Mouse (Mus musculus) adrenal gland, postnatal 36 days (tissue): ENCODE results near the gene Fam173b. TPM values are rescaled to one million over a fixed set of nuclear protein-coding genes. Genes with fewer than 3 reads are reported as not detected.
A peak's percentile ranks its signal among the peaks of the same experiment; 100 is the strongest.
"Not testable (repeated sequence)": the region's sequence is repeated elsewhere in the genome, so short reads cannot be mapped to it uniquely, and the experiment has no call there.

Source experiments
- DNase-seq, 2 experiments: peaks; one replicate each; pipeline ENCODE4 v3.0.0; 2021; ENCODE audit warnings: mixed read lengths in 1 of 2
- long read RNA-seq, 2 experiments: library from polyadenylated mRNA; stranded (forward); transcript quantifications; one replicate each; pipeline ENCODE4 v2.0.0; 2021; ENCODE audit warnings: borderline sequencing depth in 2 of 2
- total RNA-seq, 2 experiments: library from RNA; stranded (reverse); gene quantifications; 2 replicates each; pipeline ENCODE4 v1.2.3; 2021

Gene Fam173b
- total RNA-seq = 10 to 100 TPM; 22.4 to 25.2 TPM
- long read RNA-seq, experiment 1, full-length matches to known transcripts = 35 of 41 reads
- long read RNA-seq, experiment 1, partial matches to known transcripts = 4 of 41 reads
- long read RNA-seq, experiment 1, other reads (novel, unspliced or antisense) = 2 of 41 reads
- long read RNA-seq, experiment 2, full-length matches to known transcripts = 7 of 8 reads
- long read RNA-seq, experiment 2, partial matches to known transcripts = 1 of 8 reads
- long read RNA-seq, experiment 2, other reads (novel, unspliced or antisense) = 0 of 8 reads

GRCm38 (mm10) chr15:31601646-31602374, at the start of gene Fam173b, which contains the start of gene Cct5:
Gene Fam173b (plus strand): TSS chr15:31601852.
Gene Cct5 (minus strand): TSS chr15:31601804.
- DNase-seq = peak; percentile 95 to 98

GRCm38 (mm10) chr15:31554855-31555254, 46.8 kb upstream of the Fam173b start:
- no peak for DNase-seq

- DNase-seq = peak; percentile 58 to 68
Observed at GRCm38 (mm10) chr15:31561390-31561789, 40.3 kb upstream of the Fam173b start.

GRCm38 (mm10) chr15:31561976-31562375, 39.7 kb upstream of the Fam173b start:
- no peak for DNase-seq

- DNase-seq = no peak
Observed at GRCm38 (mm10) chr15:31562847-31563246, 38.8 kb upstream of the Fam173b start.

- DNase-seq = peak; percentile 43 to 63
Observed at GRCm38 (mm10) chr15:31563577-31564546, 37.8 kb upstream of the Fam173b start.

GRCm38 (mm10) chr15:31565184-31565583, 36.5 kb upstream of the Fam173b start, which contains the start of gene Cmbl:
Gene Cmbl (plus strand): TSS chr15:31565389.
- peak; percentile 53 to 55 for DNase-seq

- no peak for DNase-seq
Observed at GRCm38 (mm10) chr15:31565786-31566185, 35.9 kb upstream of the Fam173b start.

- peak in 1 of 2 experiments; percentile 46 for DNase-seq
Observed at GRCm38 (mm10) chr15:31567431-31567830, 34.2 kb upstream of the Fam173b start.

GRCm38 (mm10) chr15:31568581-31568996, 33.1 kb upstream of the Fam173b start:
- peak; percentile 82 to 92 for DNase-seq

GRCm38 (mm10) chr15:31569325-31570022, 32.2 kb upstream of the Fam173b start:
- DNase-seq = peak; percentile 63 to 80

GRCm38 (mm10) chr15:31570959-31571358, 30.7 kb upstream of the Fam173b start:
- DNase-seq = peak in 1 of 2 experiments; percentile 50

- DNase-seq = peak in 1 of 2 experiments; percentile 58
Observed at GRCm38 (mm10) chr15:31571906-31572722, 29.5 kb upstream of the Fam173b start.

GRCm38 (mm10) chr15:31573287-31573686, 28.4 kb upstream of the Fam173b start:
- no peak for DNase-seq

GRCm38 (mm10) chr15:31573692-31574091, 28.0 kb upstream of the Fam173b start:
- DNase-seq = no peak

- DNase-seq = no peak
Observed at GRCm38 (mm10) chr15:31576076-31576475, 25.6 kb upstream of the Fam173b start.

- not testable (repeated sequence) for DNase-seq
Observed at GRCm38 (mm10) chr15:31581086-31581485, 20.6 kb upstream of the Fam173b start.

GRCm38 (mm10) chr15:31583304-31584085, 18.2 kb upstream of the Fam173b start:
- peak; percentile 72 to 83 for DNase-seq

GRCm38 (mm10) chr15:31585238-31585637, 16.4 kb upstream of the Fam173b start:
- DNase-seq = no peak

- no peak for DNase-seq
Observed at GRCm38 (mm10) chr15:31586088-31586487, 15.6 kb upstream of the Fam173b start.
